Mouse (Mus musculus) heart, embryonic 11.5 days (tissue): Measurements from ENCODE around the gene Pde4dip. TPM values are rescaled to one million over a fixed set of nuclear protein-coding genes. Genes with fewer than 3 reads are reported as not detected.
A peak's percentile ranks its signal among the peaks of the same experiment; 100 is the strongest.

Experiments used
- ATAC-seq: fragments of 200-750 bp; cut with Nextera tagmentation; replicated peaks from 2 replicates; pipeline ENCODE4 v1.8.0; 2017; ENCODE audit warnings: moderate library complexity; ENCODE audit not compliant: insufficient number of reproducible peaks, low FRiP score, low TSS enrichment
- H3K27ac ChIP-seq: fragments of 300-500 bp; sonication (generic); 2 replicates; pipeline ENCODE4 v1.5.1; 2014; ENCODE audit warnings: mild to moderate bottlenecking, low read depth, low read length
- H3K27me3 ChIP-seq: fragments of 300-500 bp; sonication (generic); 2 replicates; pipeline ENCODE4 v1.6.1; 2014; ENCODE audit warnings: mild to moderate bottlenecking, low read length, mixed read lengths; ENCODE audit not compliant: control insufficient read depth, insufficient read depth
- H3K36me3 ChIP-seq: fragments of 300-500 bp; sonication (generic); 2 replicates; pipeline ENCODE4 v1.6.1; 2014; ENCODE audit warnings: mild to moderate bottlenecking, low read length, moderate library complexity, mixed read lengths; ENCODE audit not compliant: control insufficient read depth, insufficient read depth
- H3K4me1 ChIP-seq: fragments of 300-500 bp; sonication (generic); 2 replicates; pipeline ENCODE4 v1.6.1; 2014; ENCODE audit warnings: low read length; ENCODE audit not compliant: control insufficient read depth, insufficient read depth
- H3K4me2 ChIP-seq: fragments of 300-500 bp; sonication (generic); 2 replicates; pipeline ENCODE4 v1.6.1; 2014; ENCODE audit warnings: mild to moderate bottlenecking, moderate library complexity
- H3K4me3 ChIP-seq: fragments of 300-500 bp; sonication (generic); 2 replicates; pipeline ENCODE4 v1.5.1; 2014; ENCODE audit warnings: low read depth, low read length
- H3K9ac ChIP-seq: fragments of 300-500 bp; sonication (generic); 2 replicates; pipeline ENCODE4 v1.6.1; 2014; ENCODE audit warnings: mild to moderate bottlenecking, low read depth, low read length, moderate library complexity
- H3K9me3 ChIP-seq: fragments of 300-500 bp; sonication (generic); replicated peaks from 2 replicates; pipeline ENCODE4 v1.6.1; 2016; ENCODE audit warnings: low read length; ENCODE audit not compliant: control insufficient read depth
- WGBS: fragments of 180-500 bp; shearing (Covaris S2); extraction: QIAGEN DNeasy Blood & Tissue Kit; methylation state at CpG from one replicate; pipeline ENCODE4 v1.1.7; 2014; ENCODE audit not compliant: insufficient replicate concordance; 5-methylcytosine and 5-hydroxymethylcytosine counted together
- polyA plus RNA-seq: library from polyadenylated mRNA; unstranded; fragments of >200 nt; fragmentation: Nextera tagmentation; extraction: Ambion mirVana; gene quantifications from 2 replicates; pipeline ENCODE4 v1.2.1, GENCODE M21; 2014

Gene Pde4dip
- polyA plus RNA-seq, 1 experiment from 2014 or later: 69.8 TPM

GRCm38 (mm10) chr3:97657655-97658411, 230.7 kb downstream of the Pde4dip start, which contains the start of gene Prkab2:
Gene Prkab2 (plus strand): TSS chr3:97658193.
- Histone ChIP-seq H3K4me3 (peak within 1 kb of the TSS; percentile 86), H3K27ac (peak within 1 kb of the TSS; percentile 55), H3K9me3 (peaks cover 2% of the 10 kb centered on the region; the same call in 1 of the 2 replicates), H3K4me2 (peak within 1 kb of the TSS; percentile 83), H3K9ac (peak within 1 kb of the TSS; percentile 82), H3K36me3 (no peaks in the 10 kb centered on the region), H3K27me3 (no peaks in the 10 kb centered on the region), H3K4me1 (peaks cover 14% of the 10 kb centered on the region)
- ATAC-seq: peak; percentile 96
- 3% methylated on average over 49 of the region's 51 CpGs for WGBS

GRCm38 (mm10) chr3:97654901-97655300, 233.6 kb downstream of the Pde4dip start:
- no peak overlapping the region for H3K9ac ChIP-seq
- no peaks in the 10 kb centered on the region for H3K36me3 ChIP-seq
- no peak overlapping the region for H3K27ac ChIP-seq
- peaks cover 2% of the 10 kb centered on the region; the same call in 1 of the 2 replicates for H3K9me3 ChIP-seq
- ATAC-seq: no peak
- H3K4me2 ChIP-seq: no peak overlapping the region
- 81% methylated on average over 8 of the region's 8 CpGs for WGBS
- peaks cover 10% of the 10 kb centered on the region for H3K4me1 ChIP-seq
- H3K27me3 ChIP-seq: no peaks in the 10 kb centered on the region
- no peak overlapping the region for H3K4me3 ChIP-seq

GRCm38 (mm10) chr3:97653781-97654180, 234.7 kb downstream of the Pde4dip start:
- Histone ChIP-seq H3K27ac (no peak overlapping the region), H3K27me3 (no peaks in the 10 kb centered on the region), H3K9ac (no peak overlapping the region), H3K4me2 (no peak overlapping the region), H3K4me1 (peaks cover 3% of the 10 kb centered on the region; the same call in 1 of the 2 replicates), H3K36me3 (no peaks in the 10 kb centered on the region), H3K9me3 (peaks cover 2% of the 10 kb centered on the region; the same call in 1 of the 2 replicates), H3K4me3 (no peak overlapping the region)
- WGBS: 90% methylated on average over 5 of the region's 5 CpGs
- ATAC-seq: no peak

DNA sequence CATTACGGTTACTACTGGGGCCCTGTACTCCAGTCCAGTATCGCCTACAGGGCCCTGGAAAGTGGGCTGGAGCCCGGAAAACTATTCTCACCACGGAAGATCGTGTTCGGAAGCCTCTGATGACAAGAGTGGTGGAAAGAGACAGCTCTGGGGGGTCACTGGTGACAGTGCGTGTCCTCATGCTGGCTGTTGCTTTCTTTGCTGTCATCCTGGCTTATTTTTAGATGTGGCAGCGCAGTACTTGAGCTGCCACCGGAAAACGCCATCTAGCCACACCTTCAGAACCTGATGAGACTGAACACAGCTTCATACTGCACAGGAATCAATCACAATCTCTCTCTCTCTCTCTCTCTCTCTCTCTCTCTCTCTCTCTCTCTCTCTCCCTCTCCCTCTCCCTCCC, 236.9 kb downstream of the Pde4dip start:
- no peak overlapping the region for H3K4me3 ChIP-seq
- no peaks in the 10 kb centered on the region for H3K36me3 ChIP-seq
- WGBS: 57% methylated on average over 10 of the region's 10 CpGs
- H3K9me3 ChIP-seq: peaks cover 2% of the 10 kb centered on the region; the same call in 1 of the 2 replicates
- H3K9ac ChIP-seq: peak overlapping the region; percentile 28; the same call in 1 of the 2 replicates
- H3K27me3 ChIP-seq: no peaks in the 10 kb centered on the region
- peaks cover 2% of the 10 kb centered on the region; the same call in 1 of the 2 replicates for H3K4me1 ChIP-seq
- no peak; the same call in 1 of the 2 replicates for ATAC-seq
- peak overlapping the region; percentile 92 for H3K27ac ChIP-seq
- H3K4me2 ChIP-seq: peak overlapping the region; percentile 58

DNA sequence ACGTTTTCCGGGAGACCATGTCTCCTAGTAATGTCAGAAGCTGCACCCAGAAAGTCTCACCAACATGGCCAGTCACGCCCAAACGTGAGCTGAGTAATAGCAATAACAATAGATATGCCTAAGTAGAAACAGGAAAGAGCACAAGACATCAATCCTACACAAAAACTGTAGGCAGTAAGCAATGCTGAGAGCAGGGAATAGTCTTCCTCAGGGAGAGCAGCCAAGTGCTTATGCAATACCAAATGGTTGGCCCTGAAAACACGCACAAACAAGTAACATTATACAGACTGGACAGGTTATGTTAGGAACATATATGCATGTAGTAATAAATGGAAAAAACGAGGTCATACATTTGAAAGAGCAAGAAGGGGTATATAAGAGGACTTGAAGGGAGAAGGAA, 239.0 kb downstream of the Pde4dip start:
- H3K27me3 ChIP-seq: no peaks in the 10 kb centered on the region
- WGBS: 74% methylated on average over 6 of the region's 6 CpGs
- H3K4me2 ChIP-seq: no peak overlapping the region
- H3K4me3 ChIP-seq: no peak overlapping the region
- H3K27ac ChIP-seq: no peak overlapping the region
- no peaks in the 10 kb centered on the region for H3K36me3 ChIP-seq
- H3K9ac ChIP-seq: no peak overlapping the region
- no peak for ATAC-seq
- peaks cover 2% of the 10 kb centered on the region; the same call in 1 of the 2 replicates for H3K4me1 ChIP-seq
- no peaks in the 10 kb centered on the region; the same call in 1 of the 2 replicates for H3K9me3 ChIP-seq

GRCm38 (mm10) chr3:97649022-97649421, 239.5 kb downstream of the Pde4dip start:
- Histone ChIP-seq H3K36me3 (0 out of 2 replicates have a peak, but pooled peaks cover 3% of the 10 kb centered on the region), H3K9ac (no peak overlapping the region), H3K4me1 (peaks cover 2% of the 10 kb centered on the region; the same call in 1 of the 2 replicates), H3K4me2 (no peak overlapping the region), H3K27ac (no peak overlapping the region), H3K9me3 (no peaks in the 10 kb centered on the region), H3K4me3 (no peak overlapping the region), H3K27me3 (no peaks in the 10 kb centered on the region)
- no peak for ATAC-seq
- WGBS: 68% methylated on average over 3 of the region's 3 CpGs

DNA sequence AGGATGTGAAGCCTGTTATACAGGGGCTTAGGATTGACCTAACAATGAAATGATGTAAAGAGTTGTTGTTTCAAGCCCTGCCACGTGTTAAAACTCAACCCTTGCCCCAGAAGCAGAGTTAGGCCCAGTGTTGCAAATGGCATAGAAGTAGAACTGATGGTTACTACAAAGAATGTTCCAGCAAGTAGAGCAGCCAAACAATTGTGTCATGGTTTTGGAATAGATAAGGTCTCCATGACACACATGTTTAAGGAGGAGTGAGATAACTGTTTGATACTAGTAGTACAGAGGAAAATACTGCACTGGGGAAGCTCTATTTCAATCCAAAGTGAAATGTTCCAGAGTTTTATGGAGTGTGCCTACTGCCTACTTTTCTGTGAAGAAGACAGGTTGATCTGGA, 240.0 kb downstream of the Pde4dip start:
- no peak overlapping the region for H3K9ac ChIP-seq
- H3K4me3 ChIP-seq: no peak overlapping the region
- WGBS: 35% methylated on average over 1 of the region's 1 CpGs
- 0 out of 2 replicates have a peak, but pooled peaks cover 3% of the 10 kb centered on the region for H3K36me3 ChIP-seq
- H3K27me3 ChIP-seq: no peaks in the 10 kb centered on the region
- peaks cover 2% of the 10 kb centered on the region; the same call in 1 of the 2 replicates for H3K4me1 ChIP-seq
- ATAC-seq: no peak
- no peak overlapping the region for H3K27ac ChIP-seq
- no peaks in the 10 kb centered on the region for H3K9me3 ChIP-seq
- H3K4me2 ChIP-seq: no peak overlapping the region

GRCm38 (mm10) chr3:97642001-97642400, 246.5 kb downstream of the Pde4dip start:
- WGBS: 76% methylated on average over 9 of the region's 9 CpGs
- no peak for ATAC-seq

More at GRCm38 (mm10) chr3:97642001-97642400, 246.5 kb downstream of the Pde4dip start:
- Histone ChIP-seq H3K9ac (no peak overlapping the region), H3K9me3 (no peaks in the 10 kb centered on the region), H3K27ac (no peak overlapping the region), H3K27me3 (no peaks in the 10 kb centered on the region), H3K4me1 (no peaks in the 10 kb centered on the region), H3K4me2 (no peak overlapping the region), H3K4me3 (no peak overlapping the region), H3K36me3 (0 out of 2 replicates have a peak, but pooled peaks cover 3% of the 10 kb centered on the region)
